Mouse (Mus musculus): ENCODE data around the gene Nop9.

Gene Nop9

DNA sequence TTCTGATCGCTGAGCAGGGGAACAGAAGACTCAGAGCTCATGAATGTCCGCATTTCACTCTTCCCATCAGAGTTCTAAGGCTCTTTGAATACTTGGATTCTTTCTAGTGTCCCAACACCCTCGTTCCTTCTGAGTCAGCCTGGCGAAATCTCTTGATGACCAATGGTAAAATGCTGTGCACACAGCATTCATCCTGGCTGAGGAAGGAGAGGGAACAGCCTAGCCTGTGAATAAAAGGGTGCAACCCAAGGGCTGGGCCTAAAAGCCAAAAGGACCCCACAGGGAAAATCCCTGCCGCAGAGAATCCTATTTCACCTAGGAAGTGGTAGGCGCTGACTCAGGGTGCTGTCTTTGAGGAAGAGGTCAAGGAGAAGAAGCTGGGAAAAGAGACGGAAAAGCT lies 15.4 kb upstream of the Nop9 start:
- DNase-seq, result no peak

GRCm38 (mm10) chr14:55730531-55731032 lies 14.9 kb upstream of the Nop9 start:
- no peak for DNase-seq

DNA sequence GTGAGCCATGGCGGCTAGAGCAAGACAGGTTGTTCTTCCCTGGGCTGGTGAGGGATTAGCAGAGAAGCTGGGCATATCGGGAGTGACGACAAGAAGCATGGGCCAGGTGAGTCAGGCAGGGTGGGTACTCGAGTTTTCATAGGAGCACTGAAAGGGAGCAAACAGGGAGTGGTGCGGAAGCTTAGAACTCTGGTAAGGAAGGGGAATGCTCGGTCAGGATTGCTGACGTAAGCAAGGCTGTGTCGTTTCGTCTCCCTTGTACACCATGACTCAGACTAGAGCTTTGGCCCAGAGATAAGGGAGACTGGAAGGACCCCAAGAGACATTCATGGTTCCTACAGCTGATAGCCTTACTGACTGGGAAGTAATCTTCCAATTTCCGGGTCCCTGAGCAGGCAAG lies 11.6 kb upstream of the Nop9 start:
- DNase-seq, result no peak

DNA sequence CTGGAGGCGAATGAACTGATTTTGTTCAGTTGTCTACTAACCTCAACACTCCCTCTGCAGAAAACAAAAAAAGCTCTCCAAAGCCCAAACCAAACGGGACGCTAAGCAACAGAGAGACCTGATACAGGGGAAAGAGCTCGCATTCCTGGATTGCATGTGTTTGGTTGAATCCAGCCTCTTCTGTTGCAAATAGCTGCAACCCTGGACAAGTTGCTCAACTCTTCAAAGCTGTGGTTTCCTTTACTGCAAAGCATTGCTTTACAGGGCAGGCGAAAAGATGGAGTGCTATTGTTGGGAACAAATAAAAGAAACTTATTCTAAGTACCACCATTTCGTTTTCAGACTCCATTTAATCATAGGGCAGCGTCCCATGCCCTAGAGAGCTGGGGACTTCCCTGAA lies 10.6 kb upstream of the Nop9 start:
- DNase-seq, result no peak

GRCm38 (mm10) chr14:55735334-55735733 lies 10.2 kb upstream of the Nop9 start:
- DNase-seq, result no peak

GRCm38 (mm10) chr14:55735758-55736157 lies 9.7 kb upstream of the Nop9 start:
- no peak for DNase-seq

DNA sequence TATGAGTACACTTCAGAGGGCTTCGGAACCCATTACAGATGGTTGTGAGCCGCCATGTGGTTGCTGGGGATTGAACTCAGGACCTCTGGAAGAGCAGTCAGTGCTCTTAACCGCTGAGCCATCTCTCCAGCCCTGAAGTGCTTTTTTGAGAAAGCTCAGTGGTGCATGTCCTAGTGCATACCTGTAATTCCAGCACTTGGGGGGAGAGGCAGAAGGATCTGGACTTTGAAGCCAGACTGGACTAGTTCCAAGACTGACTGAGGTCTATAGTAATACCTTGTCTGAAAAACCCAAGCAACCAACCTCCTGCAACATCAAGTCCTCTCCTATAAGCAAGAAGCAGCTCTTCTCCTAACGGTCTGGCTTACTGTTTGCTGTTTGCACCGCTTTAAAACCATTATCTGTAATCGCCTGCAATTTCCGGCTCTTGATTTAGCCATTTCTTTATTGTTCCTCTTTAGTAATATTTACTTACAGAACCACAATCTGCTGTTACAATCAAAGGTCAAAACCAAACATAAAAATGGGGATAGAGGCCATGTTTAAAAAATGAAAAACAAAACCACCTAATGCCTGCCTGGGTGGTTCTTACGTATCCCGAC lies 8.3 kb upstream of the Nop9 start:
- no peak for DNase-seq

DNA sequence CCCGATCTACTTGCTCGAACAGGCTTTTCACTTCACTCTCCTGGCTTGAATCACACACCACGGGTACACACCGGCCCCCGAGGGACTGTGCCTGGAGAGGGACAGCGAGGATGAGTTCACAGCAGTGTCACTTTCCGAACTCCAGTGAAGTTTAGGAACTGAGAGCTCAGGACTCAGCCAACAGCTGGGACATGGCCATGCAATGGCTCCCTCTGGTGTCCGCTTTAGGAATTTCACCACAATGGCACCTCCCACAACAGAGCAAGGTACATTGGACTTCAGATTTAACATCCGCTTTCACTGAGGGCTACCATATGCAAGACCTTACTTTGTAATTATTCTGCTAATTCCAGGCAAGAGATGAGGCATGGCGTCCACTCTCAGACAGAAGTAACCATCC lies 1.8 kb upstream of the Nop9 start:
- peak; percentile 93 for DNase-seq

DNA sequence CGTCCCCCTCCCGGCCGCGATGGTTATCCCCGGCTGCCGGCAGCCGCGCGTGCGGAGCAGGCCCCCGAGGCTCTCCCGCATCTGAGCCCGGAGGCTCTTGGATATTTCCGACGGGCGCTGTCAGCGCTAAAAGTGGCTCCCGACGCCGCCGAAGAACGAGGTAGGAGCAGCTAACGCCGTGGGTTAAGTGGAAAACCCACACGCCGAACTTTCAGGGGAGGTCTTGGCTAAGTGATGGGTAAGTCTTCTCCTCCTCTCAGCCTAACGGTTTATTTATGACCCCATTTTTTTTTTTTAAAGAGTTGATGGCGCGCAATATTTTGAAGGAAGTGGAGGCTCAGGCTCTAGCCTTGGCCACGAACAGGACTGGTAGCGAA lies 356 bp downstream of the Nop9 start:
- no peak for DNase-seq

GRCm38 (mm10) chr14:55747051-55747847 lies 1.8 kb downstream of the Nop9 start:
- DNase-seq, result no peak

DNA sequence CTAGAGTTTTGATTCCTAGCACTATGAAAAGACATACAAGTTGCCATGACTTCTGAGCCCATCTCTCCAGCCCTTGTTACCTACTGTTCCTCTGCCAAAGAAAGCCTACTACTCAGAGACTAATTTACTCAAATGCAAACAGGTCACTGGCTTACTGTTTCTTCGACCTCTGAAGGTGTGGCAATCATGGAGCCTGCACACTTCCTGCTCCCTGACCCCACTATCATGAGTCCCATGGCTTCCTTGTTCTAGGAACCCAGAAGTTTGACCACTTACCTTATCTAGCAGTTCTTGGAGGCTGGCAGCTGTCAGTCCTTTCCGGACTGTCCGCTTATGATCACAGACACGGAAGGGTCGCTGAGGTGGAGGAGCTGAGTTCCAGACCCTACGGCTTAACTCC lies 12.1 kb downstream of the Nop9 start:
- DNase-seq, result no peak

DNA sequence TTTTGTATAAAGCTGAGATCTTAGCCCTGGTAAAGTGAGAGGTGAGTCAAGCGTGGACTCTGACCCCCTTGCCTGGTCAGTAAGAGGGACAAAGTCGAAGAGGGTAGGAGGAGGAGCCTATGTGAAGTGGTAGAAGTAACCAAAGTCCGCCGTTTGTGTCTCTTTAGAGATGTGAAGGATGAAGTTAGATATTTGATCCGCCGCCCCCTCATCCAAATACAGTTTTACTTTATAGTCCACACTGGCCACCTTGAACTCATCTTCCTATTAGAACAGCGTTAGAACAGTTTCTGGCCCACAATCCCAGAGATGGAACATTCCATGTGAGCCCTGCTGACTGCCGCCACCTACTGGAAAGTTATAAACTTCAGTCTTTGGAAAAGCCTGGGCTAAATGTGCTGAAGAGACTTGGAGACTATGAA lies 12.9 kb downstream of the Nop9 start, which contains the start of gene Cideb:
TSS of gene Cideb (minus strand) at position 96 of the 422 bp plus-strand sequence.
- peak; percentile 74 for DNase-seq

DNA sequence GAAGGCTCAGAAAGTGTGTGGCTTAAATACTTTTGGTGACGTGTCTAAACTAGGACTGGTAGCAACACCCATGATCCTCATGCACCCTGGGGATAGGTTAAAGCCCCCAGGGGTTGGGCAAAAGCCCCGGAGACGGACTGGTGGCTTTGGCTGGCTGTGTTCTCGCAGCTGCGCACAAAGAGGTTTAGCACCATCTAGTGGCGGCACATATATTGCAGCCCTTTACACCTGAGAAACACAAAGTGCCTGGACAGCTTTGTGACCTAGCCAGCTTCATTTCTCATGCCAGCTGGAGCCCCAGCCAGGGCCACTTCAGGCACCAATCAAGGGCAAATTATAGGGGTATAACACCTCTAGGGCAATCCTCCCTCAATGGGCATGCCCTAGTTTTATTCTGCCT lies 14.7 kb downstream of the Nop9 start:
- peak; percentile 94 for DNase-seq

GRCm38 (mm10) chr14:55761163-55761562 lies 15.7 kb downstream of the Nop9 start, which contains the start of gene Ltb4r2:
TSS of gene Ltb4r2 (plus strand) at chr14:55761428.
- DNase-seq, result no peak

DNA sequence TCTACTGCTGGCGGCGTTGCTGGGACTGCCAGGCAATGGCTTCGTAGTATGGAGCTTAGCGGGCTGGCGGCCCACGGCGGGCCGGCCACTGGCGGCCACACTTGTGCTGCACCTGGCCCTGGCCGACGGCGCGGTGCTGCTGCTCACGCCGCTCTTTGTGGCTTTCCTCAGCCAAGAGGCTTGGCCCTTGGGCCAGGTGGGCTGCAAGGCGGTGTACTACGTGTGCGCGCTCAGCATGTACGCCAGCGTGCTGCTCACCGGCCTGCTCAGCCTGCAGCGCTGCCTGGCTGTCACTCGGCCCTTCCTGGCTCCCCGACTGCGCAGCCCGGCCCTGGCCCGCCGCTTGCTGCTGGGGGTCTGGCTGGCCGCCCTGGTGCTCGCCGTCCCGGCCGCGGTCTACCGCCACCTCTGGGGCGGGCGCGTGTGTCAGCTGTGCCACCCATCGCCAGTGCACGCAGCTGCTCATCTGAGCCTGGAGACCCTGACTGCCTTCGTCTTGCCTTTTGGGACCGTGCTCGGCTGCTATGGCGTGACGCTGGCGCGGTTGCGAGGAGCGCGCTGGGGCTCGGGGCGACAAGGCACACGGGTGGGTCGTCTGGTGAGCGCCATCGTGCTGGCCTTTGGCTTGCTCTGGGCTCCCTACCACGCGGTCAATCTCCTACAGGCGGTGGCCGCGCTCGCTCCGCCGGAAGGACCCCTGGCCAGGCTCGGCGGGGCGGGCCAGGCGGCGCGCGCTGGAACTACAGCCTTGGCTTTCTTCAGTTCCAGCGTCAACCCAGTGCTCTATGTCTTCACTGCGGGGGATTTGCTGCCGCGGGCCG lies 16.7 kb downstream of the Nop9 start:
- DNase-seq, result peak; percentile 64

DNA sequence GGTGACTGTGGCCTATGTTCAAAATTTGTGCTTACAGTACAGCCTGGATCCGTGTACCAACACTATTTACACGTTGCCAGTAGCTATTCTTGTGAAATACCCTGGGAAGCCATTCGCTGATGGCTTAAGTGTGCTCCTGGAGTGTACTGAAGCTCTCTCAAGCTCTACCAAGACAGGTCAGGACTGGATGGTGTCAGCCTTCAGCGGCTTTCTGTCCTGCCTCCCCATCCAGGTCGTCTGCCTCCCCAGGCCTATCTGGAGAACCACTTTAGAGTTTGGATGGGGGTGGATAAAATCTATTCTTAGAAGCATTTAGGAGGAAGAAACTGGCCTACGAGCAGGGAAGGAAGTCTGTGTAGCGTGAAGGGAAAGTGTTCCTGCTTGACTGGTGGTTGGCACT lies 17.7 kb downstream of the Nop9 start:
- no peak for DNase-seq

DNA sequence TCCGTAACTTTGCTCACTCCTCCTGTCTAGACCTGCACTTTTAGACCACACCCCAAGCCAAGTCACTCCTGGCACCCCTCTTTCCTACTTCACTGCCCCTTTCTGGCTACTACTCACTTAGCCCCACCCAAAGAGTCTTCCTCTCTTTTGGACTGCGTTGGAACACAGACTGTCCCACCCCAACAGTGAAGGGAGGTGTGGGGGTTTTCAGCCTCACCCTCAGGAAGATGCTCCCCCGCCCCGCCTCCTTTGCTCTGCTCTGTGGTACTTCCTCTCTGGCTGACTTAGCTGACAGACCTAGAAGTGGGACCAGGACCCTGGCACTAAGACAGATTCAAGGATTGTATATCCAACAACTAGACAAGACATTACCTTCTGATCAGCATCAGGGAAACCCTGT lies 20.2 kb downstream of the Nop9 start, which contains the start of gene Ltb4r1:
TSS of gene Ltb4r1 (plus strand) at position 267 of the 400 bp plus-strand sequence.
- DNase-seq, result no peak

GRCm38 (mm10) chr14:55767519-55768414 lies 22.3 kb downstream of the Nop9 start:
- DNase-seq, result peak; percentile 80

- no peak for DNase-seq
Measured at GRCm38 (mm10) chr14:55768555-55768954, 23.1 kb downstream of the Nop9 start.

DNA sequence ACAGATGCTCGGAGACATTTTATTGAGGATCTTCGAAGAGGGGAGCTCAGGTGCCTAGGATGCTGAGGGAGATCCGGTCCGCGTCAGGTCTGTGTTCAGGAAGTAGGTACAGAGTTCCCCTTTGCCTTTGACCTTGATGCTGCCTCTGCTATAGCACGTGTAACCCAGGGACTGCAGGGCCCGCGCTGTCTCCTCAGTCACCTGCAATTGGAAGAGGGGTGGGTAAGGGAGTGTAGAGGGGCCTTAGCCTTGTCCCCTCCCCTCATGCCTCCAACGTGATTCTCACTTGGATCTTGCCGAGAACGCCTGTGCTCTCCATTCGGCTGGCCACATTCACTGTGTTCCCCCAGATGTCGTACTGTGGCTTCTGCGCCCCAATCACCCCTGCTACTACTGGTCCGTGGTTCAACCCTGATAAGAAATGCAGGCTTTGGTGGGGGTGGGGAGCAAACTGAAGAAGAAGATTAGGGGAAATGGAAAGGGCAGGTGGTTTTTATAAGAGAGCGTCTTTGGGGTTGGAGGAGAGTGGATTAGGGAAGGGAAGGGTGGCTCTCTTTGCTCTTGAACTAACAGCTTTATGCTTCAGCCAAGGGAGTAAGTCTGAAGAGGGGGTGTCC lies 23.7 kb downstream of the Nop9 start:
- DNase-seq, result no peak

GRCm38 (mm10) chr14:55776711-55777110 lies 31.2 kb downstream of the Nop9 start:
- DNase-seq, result no peak

DNA sequence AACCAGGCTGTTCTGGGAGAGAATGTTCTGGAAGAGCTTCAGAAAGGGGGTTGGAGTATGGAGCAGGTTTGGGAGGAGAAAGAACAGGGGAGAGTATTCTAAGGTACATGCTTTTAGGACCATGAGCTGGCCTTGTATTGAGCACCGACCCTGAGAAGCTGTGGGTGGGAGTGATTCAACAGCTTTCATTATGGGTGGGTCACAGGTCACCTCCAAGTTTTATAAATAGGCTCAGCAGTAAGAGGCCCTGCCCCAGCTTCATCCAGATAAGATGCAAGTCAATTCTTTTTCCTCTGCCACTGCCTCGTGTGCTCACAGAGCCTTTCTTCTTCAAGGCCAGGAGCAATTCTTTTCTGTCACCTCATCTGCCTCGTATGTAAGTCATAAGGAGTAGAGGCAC lies 31.7 kb downstream of the Nop9 start:
- DNase-seq, result no peak
